Mouse (Mus musculus) olfactory bulb, adult 2 months (tissue): ENCODE results near the gene Ilk.

Source experiments
- CTCF ChIP-seq: fragments of 200-500 bp; IDR thresholded peaks from 2 replicates; pipeline ENCODE4 v1.5.1; 2012; ENCODE audit warnings: low read depth, mild to moderate bottlenecking, low read length, moderate library complexity; ENCODE audit not compliant: insufficient read depth
- POLR2A ChIP-seq: fragments of 200-500 bp; IDR thresholded peaks from 2 replicates; pipeline ENCODE4 v1.6.1; 2012; ENCODE audit warnings: mild to moderate bottlenecking, low read depth, low read length, moderate library complexity; ENCODE audit not compliant: insufficient read depth

DNA sequence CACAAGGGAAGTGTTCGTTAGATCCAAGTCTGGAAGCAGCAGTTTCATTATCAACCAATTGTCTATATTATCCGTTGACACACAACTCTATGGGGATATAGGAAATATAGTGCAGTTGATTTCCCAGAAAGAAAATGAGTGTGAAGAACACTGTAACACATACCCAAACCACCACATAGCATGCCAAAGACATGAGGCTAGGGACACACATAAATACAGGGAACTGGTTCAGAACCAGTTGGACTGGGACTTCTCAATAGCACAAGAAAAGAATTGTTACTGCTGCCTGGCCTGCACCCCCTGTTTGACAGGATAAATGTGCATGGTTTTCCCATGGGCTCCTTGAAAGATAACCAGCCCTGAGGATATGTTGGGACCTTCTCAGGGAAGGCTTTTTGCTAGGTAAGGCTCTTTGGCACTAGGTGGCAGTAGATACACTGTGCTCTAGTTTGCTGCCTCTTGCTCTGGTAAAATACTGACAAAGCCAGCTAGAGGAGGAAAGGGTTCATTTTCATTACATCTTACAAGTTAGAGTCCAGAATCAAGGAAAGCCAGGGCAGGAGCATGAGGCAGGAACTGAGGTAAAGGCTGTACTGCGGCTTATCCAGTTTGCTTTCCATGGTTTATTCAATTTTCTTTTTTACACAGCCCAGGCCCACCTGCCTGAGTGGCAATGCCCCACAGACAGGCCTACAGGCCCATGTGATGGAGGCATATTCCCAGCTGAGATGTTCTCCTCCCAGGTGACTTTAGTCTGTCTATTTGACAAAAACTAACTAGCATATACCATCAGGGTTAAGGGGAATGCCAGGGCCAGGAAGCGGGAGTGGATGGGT lies 10.0 kb upstream of the Ilk start:
- TF ChIP-seq POLR2A (no peak), CTCF (no peak)
